Comparison of ENCODE assay signal across 28 mouse cellular contexts in the genomic region with DNA sequence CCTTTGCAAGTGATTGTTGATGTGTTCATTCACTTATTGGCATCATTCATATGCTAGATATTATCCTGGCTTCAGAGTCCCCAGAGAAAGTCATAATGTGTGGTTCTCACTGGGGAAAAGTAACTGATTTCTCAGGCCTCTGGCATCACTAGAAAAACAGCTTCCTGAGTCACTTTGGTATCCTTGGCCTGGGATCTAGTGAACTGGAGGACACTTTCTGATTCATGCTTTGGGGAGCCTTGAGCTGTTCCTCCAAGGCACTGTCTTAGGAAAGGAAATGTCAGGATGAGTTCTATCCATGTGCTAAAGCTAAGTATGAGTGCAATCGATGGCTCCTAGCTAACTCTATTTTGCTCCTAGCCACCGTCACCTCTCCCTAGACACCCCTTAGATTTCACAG.
"Had no signal": no experiment of that assay in that cellular context is flagged by ENCODE, and none has a peak within 500 bp of the region (broad histone marks: within the 10 kb centered on the region; RNA-seq: fewer than 3 reads in every experiment).

No protein-coding gene starts in this region.

- ATAC-seq: hindbrain, embryonic 16.5 days; intestine, embryonic 15.5 days; intestine, postnatal 0 days; liver, embryonic 12.5 days had no signal

- H3K36me3 ChIP-seq: heart, embryonic 15.5 days; liver, embryonic 12.5 days had no signal

- H3K9me3 ChIP-seq: heart, embryonic 13.5 days; heart, embryonic 15.5 days; hindbrain, embryonic 10.5 days; hindbrain, embryonic 12.5 days; intestine, embryonic 15.5 days; limb, embryonic 13.5 days; limb, embryonic 15.5 days; liver, embryonic 12.5 days had no signal

- H3K27me3 ChIP-seq: heart, embryonic 13.5 days; heart, embryonic 15.5 days; hindbrain, embryonic 12.5 days; intestine, embryonic 15.5 days; limb, embryonic 13.5 days; limb, embryonic 15.5 days; liver, embryonic 12.5 days had no signal

- DNase-seq: gastrocnemius, postnatal 14 days; gastrocnemius, postnatal 36 days; heart, adult 11 months; heart, adult 2 months; heart, postnatal 14 days; heart, postnatal 4 days; kidney, adult 18-20 months; kidney, adult 8-10 months; kidney, postnatal 10 days; kidney, postnatal 25 days; kidney, postnatal 4 days; layer of hippocampus, postnatal 36 days; left cerebral cortex, postnatal 4 days; lung, adult 18-20 months had no signal

- H3K9ac ChIP-seq: heart, embryonic 13.5 days; heart, embryonic 15.5 days; hindbrain, embryonic 12.5 days; hindbrain, embryonic 14.5 days; intestine, embryonic 15.5 days; limb, embryonic 13.5 days; limb, embryonic 15.5 days; liver, embryonic 12.5 days; liver, embryonic 14.5 days had no signal

- H3K4me2 ChIP-seq: heart, embryonic 11.5 days; heart, embryonic 13.5 days; heart, embryonic 15.5 days; hindbrain, embryonic 12.5 days; hindbrain, embryonic 14.5 days; intestine, embryonic 15.5 days; limb, embryonic 13.5 days; limb, embryonic 15.5 days; liver, embryonic 12.5 days had no signal

- H3K4me3 ChIP-seq: heart, adult 2 months; heart, embryonic 13.5 days; heart, embryonic 15.5 days; hindbrain, embryonic 10.5 days; hindbrain, embryonic 12.5 days; intestine, embryonic 15.5 days; layer of hippocampus, adult 2 months; limb, embryonic 13.5 days; limb, embryonic 15.5 days; liver, embryonic 12.5 days had no signal

- H3K27ac ChIP-seq: heart, adult 2 months; heart, embryonic 13.5 days; heart, embryonic 15.5 days; hindbrain, embryonic 10.5 days; hindbrain, embryonic 12.5 days; hindbrain, embryonic 14.5 days; intestine, embryonic 15.5 days; layer of hippocampus, adult 2 months; limb, embryonic 13.5 days; limb, embryonic 15.5 days; liver, embryonic 12.5 days; liver, embryonic 14.5 days had no signal

- H3K4me1 ChIP-seq: heart, embryonic 13.5 days; heart, embryonic 15.5 days; hindbrain, embryonic 10.5 days; hindbrain, embryonic 12.5 days; intestine, embryonic 15.5 days; limb, embryonic 13.5 days; limb, embryonic 15.5 days; liver, embryonic 12.5 days had no signal
